Mouse (Mus musculus) heart, embryonic 13.5 days (tissue): Measurements from ENCODE around the gene Zc3h7b. TPM values are rescaled to one million over a fixed set of nuclear protein-coding genes. Genes with fewer than 3 reads are reported as not detected.
A peak's percentile ranks its signal among the peaks of the same experiment; 100 is the strongest.

ENCODE experiments used
- ATAC-seq: fragments of 200-750 bp; cut with Nextera tagmentation; 2 replicates; pipeline ENCODE4 v1.8.0; 2017; ENCODE audit warnings: moderate TSS enrichment; ENCODE audit not compliant: insufficient number of reproducible peaks, low FRiP score, low TSS enrichment; ENCODE audit errors: extremely low read depth
- H3K27ac ChIP-seq: fragments of 300-500 bp; sonication (generic); replicated peaks from 2 replicates; pipeline ENCODE4 v1.5.1; 2015; ENCODE audit warnings: moderate library complexity, mild to moderate bottlenecking, inconsistent platforms
- H3K27me3 ChIP-seq: fragments of 300-500 bp; sonication (generic); replicated peaks from 2 replicates; pipeline ENCODE4 v1.6.1; 2015; ENCODE audit warnings: mild to moderate bottlenecking, inconsistent platforms
- H3K36me3 ChIP-seq: fragments of 300-500 bp; sonication (generic); 2 replicates; pipeline ENCODE4 v1.6.1; 2015; ENCODE audit warnings: mild to moderate bottlenecking, inconsistent platforms
- H3K4me1 ChIP-seq: fragments of 300-500 bp; sonication (generic); 2 replicates; pipeline ENCODE4 v1.6.1; 2015; ENCODE audit warnings: inconsistent platforms
- H3K4me2 ChIP-seq: fragments of 300-500 bp; sonication (generic); 2 replicates; pipeline ENCODE4 v1.6.1; 2015; ENCODE audit warnings: inconsistent platforms, mild to moderate bottlenecking, moderate library complexity
- H3K4me3 ChIP-seq: fragments of 300-500 bp; sonication (generic); 2 replicates; pipeline ENCODE4 v1.5.1; 2015; ENCODE audit warnings: moderate library complexity, mild to moderate bottlenecking, inconsistent platforms
- H3K9ac ChIP-seq: fragments of 300-500 bp; sonication (generic); 2 replicates; pipeline ENCODE4 v1.6.1; 2015; ENCODE audit warnings: inconsistent platforms, mild to moderate bottlenecking, moderate library complexity
- H3K9me3 ChIP-seq: fragments of 300-500 bp; sonication (generic); 2 replicates; pipeline ENCODE4 v1.6.1; 2016; ENCODE audit warnings: inconsistent platforms
- whole genome bisulfite sequencing: fragments of 180-500 bp; shearing (Covaris S2); methylation state at CpG from one replicate; pipeline ENCODE4 v1.1.7; 2015; ENCODE audit warnings: mixed read lengths; 5-methylcytosine and 5-hydroxymethylcytosine counted together
- polyA plus RNA-seq: library from polyadenylated mRNA; unstranded; fragments of >200 nt; fragmentation: Nextera tagmentation; extraction: Ambion mirVana; gene quantifications from 2 replicates; pipeline ENCODE4 v1.2.1, GENCODE M21; 2015

Zc3h7b gene
- polyA plus RNA-seq, 1 experiment from 2014 or later = 21.4 TPM

GRCm38 (mm10) chr15:81824832-81825231, 80.0 kb downstream of the Zc3h7b start:
- H3K4me1 ChIP-seq = 0 out of 2 replicates have a peak, but pooled peaks cover 10% of the 10 kb centered on the region
- H3K9ac ChIP-seq = no peak overlapping the region
- no peak overlapping the region for H3K27ac ChIP-seq
- H3K27me3 ChIP-seq = no peaks in the 10 kb centered on the region
- ATAC-seq = no peak
- no peak overlapping the region for H3K4me2 ChIP-seq
- H3K36me3 ChIP-seq = peaks cover 77% of the 10 kb centered on the region
- no peaks in the 10 kb centered on the region for H3K9me3 ChIP-seq
- 80% methylated on average over 3 of the region's 3 CpGs for WGBS
- no peak overlapping the region for H3K4me3 ChIP-seq

GRCm38 (mm10) chr15:81828426-81829207, 83.8 kb downstream of the Zc3h7b start:
- ATAC-seq = no peak
- Histone ChIP-seq H3K36me3 (peaks cover 40% of the 10 kb centered on the region), H3K4me1 (peaks cover 17% of the 10 kb centered on the region; the same call in 1 of the 2 replicates), H3K27ac (no peak overlapping the region), H3K4me2 (no peak overlapping the region), H3K4me3 (no peak overlapping the region), H3K9me3 (no peaks in the 10 kb centered on the region), H3K27me3 (no peaks in the 10 kb centered on the region), H3K9ac (no peak overlapping the region)
- 68% methylated on average over 7 of the region's 7 CpGs for WGBS

- H3K9me3 ChIP-seq = no peaks in the 10 kb centered on the region
- ATAC-seq = no peak
- no peaks in the 10 kb centered on the region for H3K27me3 ChIP-seq
- H3K9ac ChIP-seq = no peak overlapping the region
- no peak overlapping the region for H3K4me2 ChIP-seq
- peaks cover 34% of the 10 kb centered on the region for H3K36me3 ChIP-seq
- no peak overlapping the region for H3K4me3 ChIP-seq
- H3K4me1 ChIP-seq = peaks cover 23% of the 10 kb centered on the region
- H3K27ac ChIP-seq = no peak overlapping the region
- WGBS = 61% methylated on average over 2 of the region's 2 CpGs
These were observed 84.3 kb downstream of the Zc3h7b start for GRCm38 (mm10) chr15:81829208-81829580.

GRCm38 (mm10) chr15:81830530-81830929, 85.7 kb downstream of the Zc3h7b start:
- H3K4me1 ChIP-seq = peaks cover 28% of the 10 kb centered on the region
- no peak overlapping the region for H3K27ac ChIP-seq
- no peak overlapping the region for H3K4me3 ChIP-seq
- no peak overlapping the region for H3K9ac ChIP-seq
- peaks cover 23% of the 10 kb centered on the region for H3K36me3 ChIP-seq
- ATAC-seq = no peak
- no peak overlapping the region for H3K4me2 ChIP-seq
- peaks cover 7% of the 10 kb centered on the region for H3K27me3 ChIP-seq
- 80% methylated on average over 4 of the region's 4 CpGs for WGBS
- no peaks in the 10 kb centered on the region for H3K9me3 ChIP-seq

GRCm38 (mm10) chr15:81831136-81831825, 86.4 kb downstream of the Zc3h7b start:
- Histone ChIP-seq H3K4me1 (peaks cover 35% of the 10 kb centered on the region), H3K4me2 (peak overlapping the region; percentile 49), H3K9ac (peak overlapping the region; percentile 62), H3K9me3 (no peaks in the 10 kb centered on the region), H3K36me3 (peaks cover 15% of the 10 kb centered on the region), H3K27me3 (peaks cover 9% of the 10 kb centered on the region), H3K4me3 (no peak overlapping the region), H3K27ac (no peak overlapping the region)
- ATAC-seq = peak; percentile 77; the same call in 1 of the 2 replicates
- 11% methylated on average over 24 of the region's 24 CpGs for WGBS

GRCm38 (mm10) chr15:81832219-81832618, 87.4 kb downstream of the Zc3h7b start:
- ATAC-seq = no peak

GRCm38 (mm10) chr15:81833481-81833880, 88.6 kb downstream of the Zc3h7b start:
- no peak overlapping the region for H3K4me2 ChIP-seq
- no peaks in the 10 kb centered on the region for H3K36me3 ChIP-seq
- no peak overlapping the region for H3K9ac ChIP-seq
- WGBS = 68% methylated on average over 4 of the region's 4 CpGs
- no peak for ATAC-seq
- H3K4me3 ChIP-seq = no peak overlapping the region
- H3K4me1 ChIP-seq = peaks cover 44% of the 10 kb centered on the region
- peaks cover 9% of the 10 kb centered on the region for H3K27me3 ChIP-seq
- no peak overlapping the region for H3K27ac ChIP-seq
- no peaks in the 10 kb centered on the region for H3K9me3 ChIP-seq

More at GRCm38 (mm10) chr15:81832219-81832618, 87.4 kb downstream of the Zc3h7b start:
- H3K36me3 ChIP-seq = peaks cover 6% of the 10 kb centered on the region
- 78% methylated on average over 3 of the region's 3 CpGs for WGBS
- peaks cover 9% of the 10 kb centered on the region for H3K27me3 ChIP-seq
- no peak overlapping the region for H3K27ac ChIP-seq
- no peak overlapping the region for H3K4me2 ChIP-seq
- no peak overlapping the region for H3K9ac ChIP-seq
- no peak overlapping the region for H3K4me3 ChIP-seq
- no peaks in the 10 kb centered on the region for H3K9me3 ChIP-seq
- peaks cover 44% of the 10 kb centered on the region for H3K4me1 ChIP-seq

GRCm38 (mm10) chr15:81834171-81834841, 89.4 kb downstream of the Zc3h7b start:
- H3K9ac ChIP-seq = peak overlapping the region; percentile 50
- H3K4me1 ChIP-seq = peaks cover 44% of the 10 kb centered on the region
- no peaks in the 10 kb centered on the region for H3K9me3 ChIP-seq
- no peak overlapping the region for H3K4me3 ChIP-seq
- H3K4me2 ChIP-seq = no peak overlapping the region
- H3K36me3 ChIP-seq = no peaks in the 10 kb centered on the region
- ATAC-seq = no peak
- peak overlapping the region; percentile 14; the same call in 1 of the 2 replicates for H3K27ac ChIP-seq
- H3K27me3 ChIP-seq = peaks cover 9% of the 10 kb centered on the region
- 39% methylated on average over 3 of the region's 3 CpGs for WGBS

- peak overlapping the region; percentile 71; the same call in 1 of the 2 replicates for H3K4me2 ChIP-seq
- 70% methylated on average over 10 of the region's 10 CpGs for WGBS
- ATAC-seq = no peak
- H3K27me3 ChIP-seq = peaks cover 9% of the 10 kb centered on the region
- no peak overlapping the region for H3K9ac ChIP-seq
- H3K9me3 ChIP-seq = no peaks in the 10 kb centered on the region
- H3K27ac ChIP-seq = no peak overlapping the region
- H3K36me3 ChIP-seq = no peaks in the 10 kb centered on the region
- peaks cover 54% of the 10 kb centered on the region for H3K4me1 ChIP-seq
- no peak overlapping the region for H3K4me3 ChIP-seq
These were observed 90.4 kb downstream of the Zc3h7b start for GRCm38 (mm10) chr15:81835007-81835880.

- Histone ChIP-seq H3K36me3 (no peaks in the 10 kb centered on the region), H3K9me3 (no peaks in the 10 kb centered on the region), H3K4me3 (peak overlapping the region; percentile 49), H3K27ac (peak overlapping the region; percentile 66), H3K4me2 (peak overlapping the region; percentile 71), H3K9ac (peak overlapping the region; percentile 75), H3K4me1 (peaks cover 50% of the 10 kb centered on the region), H3K27me3 (peaks cover 9% of the 10 kb centered on the region)
- WGBS = 2% methylated on average over 33 of the region's 33 CpGs
- ATAC-seq = peak; percentile 61
These were observed 91.4 kb downstream of the Zc3h7b start for GRCm38 (mm10) chr15:81836124-81836821.
